Mouse (Mus musculus): Measurements from ENCODE around the gene Osbpl10.

- no peak for TF ChIP-seq CTCF (IDR thresholded peaks at IDR 0.05; ENCODE audit: insufficient read depth, low read depth, low read length)
- TF ChIP-seq POLR2A (IDR thresholded peaks at IDR 0.05; ENCODE audit: insufficient read depth, low read depth, low read length), result no peak
Measured at GRCm38 (mm10) chr9:115249145-115249544, 270.8 kb downstream of the Osbpl10 start.
